In the genomic region with DNA sequence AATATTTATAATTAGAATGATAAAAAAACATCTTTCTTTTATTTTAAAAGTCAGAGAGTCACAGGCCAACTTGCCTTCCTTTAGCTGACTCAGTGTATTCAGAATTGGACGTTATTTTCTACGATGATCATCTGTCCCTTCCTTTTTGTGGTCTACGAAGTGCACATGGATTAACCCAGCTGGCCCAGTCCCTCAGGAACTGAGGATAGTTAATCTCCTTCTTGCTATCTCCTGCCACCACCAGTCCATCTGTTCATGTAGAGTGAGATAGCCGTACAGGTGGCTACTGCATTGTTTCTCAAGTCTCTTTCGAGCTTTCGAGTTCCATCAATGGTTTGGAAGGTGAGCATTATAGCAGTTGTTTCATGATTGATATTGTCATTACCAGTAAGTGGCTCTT, we compare ENCODE assay signal across 27 mouse cellular contexts. TPM values are rescaled to one million over a fixed set of nuclear protein-coding genes. Genes with fewer than 3 reads are reported as not detected.
"Had no signal": no experiment of that assay in that cellular context is flagged by ENCODE, and none has a peak within 500 bp of the region (broad histone marks: within the 10 kb centered on the region; RNA-seq: fewer than 3 reads in every experiment).

No protein-coding gene starts in this region.

- H3K27me3 ChIP-seq: embryonic facial prominence, embryonic 12.5 days; embryonic facial prominence, embryonic 13.5 days; embryonic facial prominence, embryonic 15.5 days; forebrain, embryonic 12.5 days; forebrain, embryonic 13.5 days; forebrain, embryonic 15.5 days had no signal

- H3K4me3 ChIP-seq: embryonic facial prominence, embryonic 10.5 days; embryonic facial prominence, embryonic 12.5 days; embryonic facial prominence, embryonic 13.5 days; embryonic facial prominence, embryonic 15.5 days; erythroblast, embryonic 14.5 days; forebrain, embryonic 10.5 days; forebrain, embryonic 12.5 days; forebrain, embryonic 13.5 days; forebrain, embryonic 15.5 days; gastrocnemius, adult 2 months; heart, adult 2 months had no signal

- H3K4me1 ChIP-seq: embryonic facial prominence, embryonic 12.5 days had no signal

- H3K9ac ChIP-seq: embryonic facial prominence, embryonic 12.5 days; embryonic facial prominence, embryonic 13.5 days; embryonic facial prominence, embryonic 15.5 days; forebrain, embryonic 12.5 days; forebrain, embryonic 13.5 days; forebrain, embryonic 15.5 days; forebrain, postnatal 0 days had no signal

- H3K27ac ChIP-seq: embryonic facial prominence, embryonic 10.5 days; embryonic facial prominence, embryonic 12.5 days; embryonic facial prominence, embryonic 13.5 days; embryonic facial prominence, embryonic 15.5 days; forebrain, embryonic 10.5 days; forebrain, embryonic 12.5 days; forebrain, embryonic 13.5 days; forebrain, embryonic 15.5 days; gastrocnemius, adult 2 months; heart, adult 2 months had no signal

- DNase-seq: cerebellum, adult 8-10 months; cerebellum, adult 9-10 months; cerebellum, adult 9-11 months; cerebellum, postnatal 10 days; cerebellum, postnatal 14 days; cerebellum, postnatal 25 days; cerebellum, postnatal 36 days; embryo, embryonic 11 days; forebrain, postnatal 0 days; gastrocnemius, adult 2 months; gastrocnemius, postnatal 10 days; gastrocnemius, postnatal 14 days; gastrocnemius, postnatal 25 days; gastrocnemius, postnatal 36 days; heart, adult 18-20 months; heart, adult 2 months had no signal

- H3K9me3 ChIP-seq: embryonic facial prominence, embryonic 10.5 days; embryonic facial prominence, embryonic 12.5 days; embryonic facial prominence, embryonic 13.5 days; embryonic facial prominence, embryonic 15.5 days; forebrain, embryonic 10.5 days; forebrain, embryonic 12.5 days; forebrain, embryonic 13.5 days; forebrain, embryonic 15.5 days had no signal

- H3K4me2 ChIP-seq: embryonic facial prominence, embryonic 12.5 days; embryonic facial prominence, embryonic 13.5 days; embryonic facial prominence, embryonic 15.5 days; forebrain, embryonic 12.5 days; forebrain, embryonic 13.5 days; forebrain, embryonic 15.5 days had no signal

- H3K36me3 ChIP-seq: embryonic facial prominence, embryonic 10.5 days; embryonic facial prominence, embryonic 12.5 days; embryonic facial prominence, embryonic 13.5 days; embryonic facial prominence, embryonic 15.5 days; forebrain, embryonic 10.5 days; forebrain, embryonic 12.5 days; forebrain, embryonic 15.5 days had no signal

RNA-seq across cellular contexts. Expression of a gene that starts 18.9 kb away (rescaled TPM):
- total RNA-seq: common myeloid progenitor, adult 5-6 weeks; granulocyte monocyte progenitor cell, adult 5-6 weeks had no signal
- polyA plus RNA-seq: erythroblast, embryonic 14.5 days had no signal
